Mouse (Mus musculus): ENCODE results near the gene Sdk1. TPM values are rescaled to one million over a fixed set of nuclear protein-coding genes. Genes with fewer than 3 reads are reported as not detected.

Sdk1 gene
- polyA plus RNA-seq, 1 experiment from 2014 or later = 1.3 TPM

DNA sequence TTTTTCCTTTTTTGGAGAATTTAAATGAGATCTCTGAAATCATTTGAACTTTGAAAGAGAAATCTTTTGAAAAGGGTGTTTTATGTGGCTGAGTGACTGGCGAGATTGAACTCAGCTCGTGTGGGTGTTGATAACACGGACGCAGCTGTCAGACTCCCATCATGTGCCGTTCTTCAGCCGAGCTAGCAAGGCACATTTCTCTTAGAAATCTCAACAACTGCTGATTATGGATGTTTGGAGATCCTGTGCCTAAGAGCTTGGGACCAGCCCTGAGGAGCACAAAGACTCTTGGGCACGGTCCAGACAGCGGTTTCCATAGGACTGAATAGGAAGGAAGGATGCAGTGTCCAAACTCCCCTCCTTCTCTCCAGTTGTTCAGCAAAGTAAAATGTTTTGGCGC lies 648.5 kb downstream of the Sdk1 start:
- ATAC-seq = no peak
- 17% methylated on average over 9 of the region's 9 CpGs for WGBS
- Histone ChIP-seq H3K27ac (ENCODE audit: low read length) (no peak overlapping the region), H3K9me3 (ENCODE audit: control insufficient read depth, low read length) (no peaks in the 10 kb centered on the region), H3K4me1 (replicated peaks; ENCODE audit: control insufficient read depth, insufficient read depth, low read length) (peaks cover 28% of the 10 kb centered on the region), H3K4me2 (ENCODE audit: low read length) (no peak overlapping the region), H3K4me3 (replicated peaks; ENCODE audit: low read length) (no peak overlapping the region), H3K9ac (replicated peaks; ENCODE audit: low read depth, low read length) (no peak overlapping the region), H3K36me3 (ENCODE audit: control insufficient read depth, insufficient read depth) (no peaks in the 10 kb centered on the region), H3K27me3 (replicated peaks; ENCODE audit: control insufficient read depth, insufficient read depth, low read length) (0 out of 2 replicates have a peak, but pooled peaks cover 2% of the 10 kb centered on the region)

GRCm38 (mm10) chr5:141896402-141896801 lies 655.1 kb downstream of the Sdk1 start:
- no peak for ATAC-seq
- Histone ChIP-seq H3K9ac (replicated peaks; ENCODE audit: low read depth, low read length) (no peak overlapping the region), H3K27ac (ENCODE audit: low read length) (no peak overlapping the region), H3K4me3 (replicated peaks; ENCODE audit: low read length) (no peak overlapping the region), H3K4me1 (replicated peaks; ENCODE audit: control insufficient read depth, insufficient read depth, low read length) (no peaks in the 10 kb centered on the region), H3K4me2 (ENCODE audit: low read length) (no peak overlapping the region), H3K36me3 (ENCODE audit: control insufficient read depth, insufficient read depth) (no peaks in the 10 kb centered on the region), H3K9me3 (ENCODE audit: control insufficient read depth, low read length) (no peaks in the 10 kb centered on the region; the same call in 1 of the 2 replicates), H3K27me3 (replicated peaks; ENCODE audit: control insufficient read depth, insufficient read depth, low read length) (no peaks in the 10 kb centered on the region)
- 86% methylated on average over 8 of the region's 8 CpGs for WGBS

DNA sequence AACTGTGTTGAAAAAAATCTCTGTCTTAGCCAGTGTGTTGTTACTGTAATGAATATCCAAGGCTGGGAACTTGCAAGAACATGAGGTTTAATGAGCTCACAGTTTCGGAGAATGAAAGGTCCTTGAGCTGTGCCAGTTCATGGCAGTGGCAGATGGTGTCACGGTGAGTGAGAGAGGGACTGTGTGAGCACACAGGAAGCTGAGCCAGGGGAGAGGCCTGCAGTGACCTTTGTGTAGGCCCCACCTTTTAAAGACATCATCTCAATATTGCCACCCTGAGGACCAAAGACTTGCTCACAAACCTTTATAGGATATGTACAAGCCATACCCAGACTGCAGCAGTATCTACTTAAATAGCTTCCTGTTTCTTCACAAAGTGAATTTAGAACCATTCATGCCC lies 656.2 kb downstream of the Sdk1 start:
- H3K4me1 ChIP-seq (replicated peaks; ENCODE audit: control insufficient read depth, insufficient read depth, low read length) = no peaks in the 10 kb centered on the region
- 52% methylated on average over 2 of the region's 2 CpGs for WGBS
- H3K9ac ChIP-seq (replicated peaks; ENCODE audit: low read depth, low read length) = no peak overlapping the region
- no peaks in the 10 kb centered on the region; the same call in 1 of the 2 replicates for H3K9me3 ChIP-seq (ENCODE audit: control insufficient read depth, low read length)
- H3K27ac ChIP-seq (ENCODE audit: low read length) = no peak overlapping the region
- ATAC-seq = no peak
- H3K27me3 ChIP-seq (replicated peaks; ENCODE audit: control insufficient read depth, insufficient read depth, low read length) = no peaks in the 10 kb centered on the region
- H3K36me3 ChIP-seq (ENCODE audit: control insufficient read depth, insufficient read depth) = no peaks in the 10 kb centered on the region
- H3K4me3 ChIP-seq (replicated peaks; ENCODE audit: low read length) = no peak overlapping the region
- H3K4me2 ChIP-seq (ENCODE audit: low read length) = no peak overlapping the region

GRCm38 (mm10) chr5:141899751-141900150 lies 658.5 kb downstream of the Sdk1 start:
- no peaks in the 10 kb centered on the region for H3K27me3 ChIP-seq (replicated peaks; ENCODE audit: control insufficient read depth, insufficient read depth, low read length)
- H3K4me1 ChIP-seq (replicated peaks; ENCODE audit: control insufficient read depth, insufficient read depth, low read length) = no peaks in the 10 kb centered on the region
- no peak overlapping the region for H3K4me2 ChIP-seq (ENCODE audit: low read length)
- no peaks in the 10 kb centered on the region; the same call in 1 of the 2 replicates for H3K9me3 ChIP-seq (ENCODE audit: control insufficient read depth, low read length)
- H3K9ac ChIP-seq (replicated peaks; ENCODE audit: low read depth, low read length) = no peak overlapping the region
- ATAC-seq = no peak
- no peaks in the 10 kb centered on the region for H3K36me3 ChIP-seq (ENCODE audit: control insufficient read depth, insufficient read depth)
- no peak overlapping the region for H3K27ac ChIP-seq (ENCODE audit: low read length)
- no peak overlapping the region for H3K4me3 ChIP-seq (replicated peaks; ENCODE audit: low read length)
- WGBS = 86% methylated on average over 7 of the region's 7 CpGs

DNA sequence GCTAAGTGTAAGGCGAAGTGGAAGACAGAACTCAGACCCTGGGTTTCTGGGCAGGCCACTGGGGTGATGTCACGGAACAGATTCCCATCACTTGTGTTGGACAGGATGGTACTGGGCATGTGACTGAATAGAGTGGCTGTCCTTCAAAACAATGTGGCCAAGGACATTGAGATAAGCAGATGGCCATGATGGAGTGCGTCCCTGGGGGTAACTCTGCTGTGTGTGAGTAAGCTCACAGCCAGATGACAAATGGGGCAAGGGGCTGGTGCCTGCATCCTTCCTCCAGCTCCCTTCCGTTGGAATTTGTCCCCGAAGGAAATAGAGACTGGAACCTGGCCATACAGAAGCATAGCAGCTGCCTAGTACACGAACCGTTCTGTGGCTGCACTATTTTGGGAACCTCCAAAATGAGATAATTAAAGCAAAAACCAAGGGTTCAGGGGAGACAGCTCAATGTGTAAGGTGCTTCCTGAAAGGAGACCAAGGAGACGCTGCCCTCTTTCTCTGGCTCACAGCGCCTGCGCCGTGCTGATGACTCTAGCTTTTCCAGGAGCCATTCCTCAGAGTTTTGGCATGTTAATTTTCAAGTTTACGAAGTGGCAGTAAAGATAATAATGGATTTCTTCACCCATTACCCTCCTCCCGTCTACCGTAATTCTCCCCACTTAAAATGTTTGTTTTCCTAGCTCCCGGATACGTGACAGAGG lies 661.4 kb downstream of the Sdk1 start:
- H3K4me1 ChIP-seq (replicated peaks; ENCODE audit: control insufficient read depth, insufficient read depth, low read length) = no peaks in the 10 kb centered on the region
- no peak overlapping the region for H3K27ac ChIP-seq (ENCODE audit: low read length)
- no peak for ATAC-seq
- no peaks in the 10 kb centered on the region for H3K27me3 ChIP-seq (replicated peaks; ENCODE audit: control insufficient read depth, insufficient read depth, low read length)
- H3K36me3 ChIP-seq (ENCODE audit: control insufficient read depth, insufficient read depth) = no peaks in the 10 kb centered on the region
- H3K9ac ChIP-seq (replicated peaks; ENCODE audit: low read depth, low read length) = no peak overlapping the region
- no peak overlapping the region for H3K4me3 ChIP-seq (replicated peaks; ENCODE audit: low read length)
- no peak overlapping the region for H3K4me2 ChIP-seq (ENCODE audit: low read length)
- WGBS = 72% methylated on average over 16 of the region's 16 CpGs
- H3K9me3 ChIP-seq (ENCODE audit: control insufficient read depth, low read length) = no peaks in the 10 kb centered on the region; the same call in 1 of the 2 replicates

DNA sequence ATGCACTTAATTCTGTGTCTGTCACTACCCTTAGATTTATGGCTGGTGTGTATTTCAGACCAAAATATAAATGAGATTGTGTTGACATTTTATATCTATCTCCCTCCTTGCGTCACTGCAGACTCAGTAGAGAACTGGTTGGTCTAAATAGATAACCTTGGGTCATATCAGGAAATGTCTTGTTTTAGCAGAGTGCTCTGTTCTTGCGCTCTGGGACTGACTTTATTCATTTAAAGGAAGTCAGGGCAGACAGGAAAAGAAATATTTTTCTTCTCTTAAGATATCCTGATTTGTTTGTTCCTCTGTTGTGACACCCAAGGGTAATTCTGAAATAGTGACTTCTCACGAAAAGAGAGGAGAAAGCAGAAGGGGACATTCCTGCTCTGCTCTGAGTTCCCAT lies 669.2 kb downstream of the Sdk1 start:
- Histone ChIP-seq H3K27me3 (replicated peaks; ENCODE audit: control insufficient read depth, insufficient read depth, low read length) (no peaks in the 10 kb centered on the region), H3K9me3 (ENCODE audit: control insufficient read depth, low read length) (no peaks in the 10 kb centered on the region), H3K4me3 (replicated peaks; ENCODE audit: low read length) (no peak overlapping the region), H3K36me3 (ENCODE audit: control insufficient read depth, insufficient read depth) (no peaks in the 10 kb centered on the region), H3K9ac (replicated peaks; ENCODE audit: low read depth, low read length) (no peak overlapping the region), H3K4me1 (replicated peaks; ENCODE audit: control insufficient read depth, insufficient read depth, low read length) (peaks cover 8% of the 10 kb centered on the region), H3K4me2 (ENCODE audit: low read length) (no peak overlapping the region), H3K27ac (ENCODE audit: low read length) (no peak overlapping the region)
- WGBS = 78% methylated on average over 3 of the region's 3 CpGs
- no peak for ATAC-seq

GRCm38 (mm10) chr5:141910886-141911285 lies 669.6 kb downstream of the Sdk1 start:
- WGBS = 56% methylated on average over 8 of the region's 8 CpGs
- Histone ChIP-seq H3K4me3 (replicated peaks; ENCODE audit: low read length) (no peak overlapping the region), H3K9ac (replicated peaks; ENCODE audit: low read depth, low read length) (no peak overlapping the region)

GRCm38 (mm10) chr5:141912881-141913280 lies 671.6 kb downstream of the Sdk1 start:
- no peak overlapping the region for H3K27ac ChIP-seq (ENCODE audit: low read length)
- no peak for ATAC-seq
- peaks cover 8% of the 10 kb centered on the region for H3K4me1 ChIP-seq (replicated peaks; ENCODE audit: control insufficient read depth, insufficient read depth, low read length)
- H3K9ac ChIP-seq (replicated peaks; ENCODE audit: low read depth, low read length) = no peak overlapping the region
- H3K27me3 ChIP-seq (replicated peaks; ENCODE audit: control insufficient read depth, insufficient read depth, low read length) = no peaks in the 10 kb centered on the region
- no peaks in the 10 kb centered on the region for H3K36me3 ChIP-seq (ENCODE audit: control insufficient read depth, insufficient read depth)
- 20% methylated on average over 7 of the region's 7 CpGs for WGBS
- no peak overlapping the region for H3K4me3 ChIP-seq (replicated peaks; ENCODE audit: low read length)
- no peaks in the 10 kb centered on the region for H3K9me3 ChIP-seq (ENCODE audit: control insufficient read depth, low read length)
- H3K4me2 ChIP-seq (ENCODE audit: low read length) = no peak overlapping the region

More at GRCm38 (mm10) chr5:141910886-141911285, 669.6 kb downstream of the Sdk1 start:
- Histone ChIP-seq H3K4me2 (ENCODE audit: low read length) (no peak overlapping the region), H3K27ac (ENCODE audit: low read length) (no peak overlapping the region), H3K36me3 (ENCODE audit: control insufficient read depth, insufficient read depth) (no peaks in the 10 kb centered on the region), H3K9me3 (ENCODE audit: control insufficient read depth, low read length) (no peaks in the 10 kb centered on the region), H3K27me3 (replicated peaks; ENCODE audit: control insufficient read depth, insufficient read depth, low read length) (no peaks in the 10 kb centered on the region), H3K4me1 (replicated peaks; ENCODE audit: control insufficient read depth, insufficient read depth, low read length) (peaks cover 8% of the 10 kb centered on the region)
- no peak for ATAC-seq

GRCm38 (mm10) chr5:141916954-141917353 lies 675.7 kb downstream of the Sdk1 start:
- ATAC-seq = no peak
- Histone ChIP-seq H3K9me3 (ENCODE audit: control insufficient read depth, low read length) (no peaks in the 10 kb centered on the region), H3K4me2 (ENCODE audit: low read length) (no peak overlapping the region), H3K36me3 (ENCODE audit: control insufficient read depth, insufficient read depth) (no peaks in the 10 kb centered on the region), H3K27me3 (replicated peaks; ENCODE audit: control insufficient read depth, insufficient read depth, low read length) (no peaks in the 10 kb centered on the region), H3K4me1 (replicated peaks; ENCODE audit: control insufficient read depth, insufficient read depth, low read length) (peaks cover 8% of the 10 kb centered on the region), H3K4me3 (replicated peaks; ENCODE audit: low read length) (no peak overlapping the region), H3K27ac (ENCODE audit: low read length) (no peak overlapping the region), H3K9ac (replicated peaks; ENCODE audit: low read depth, low read length) (no peak overlapping the region)
- WGBS = 19% methylated on average over 2 of the region's 2 CpGs

DNA sequence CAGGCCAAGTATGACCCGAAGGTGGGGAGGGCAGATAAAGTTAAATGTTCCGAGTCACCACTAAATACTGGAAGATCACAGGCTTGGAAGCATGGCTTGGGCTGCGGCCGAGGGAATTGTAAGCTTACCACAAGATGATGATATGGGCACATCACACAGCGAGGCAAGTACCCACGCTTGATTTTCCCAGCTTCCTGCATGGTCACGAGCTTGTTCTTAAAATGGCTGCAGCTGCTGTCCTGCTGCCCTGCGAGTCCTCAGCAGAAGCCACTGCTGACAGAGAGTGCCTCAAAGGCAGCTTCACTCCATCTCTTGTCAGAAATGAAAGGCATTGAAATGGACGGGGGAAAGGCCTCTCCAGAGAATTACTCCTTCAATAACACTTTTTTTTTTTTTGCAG lies 697.7 kb downstream of the Sdk1 start:
- H3K36me3 ChIP-seq (ENCODE audit: control insufficient read depth, insufficient read depth) = no peaks in the 10 kb centered on the region
- H3K27me3 ChIP-seq (replicated peaks; ENCODE audit: control insufficient read depth, insufficient read depth, low read length) = no peaks in the 10 kb centered on the region
- H3K27ac ChIP-seq (ENCODE audit: low read length) = no peak overlapping the region
- no peak overlapping the region for H3K4me2 ChIP-seq (ENCODE audit: low read length)
- WGBS = 80% methylated on average over 9 of the region's 9 CpGs
- H3K4me3 ChIP-seq (replicated peaks; ENCODE audit: low read length) = no peak overlapping the region
- no peaks in the 10 kb centered on the region for H3K9me3 ChIP-seq (ENCODE audit: control insufficient read depth, low read length)
- ATAC-seq = no peak
- no peaks in the 10 kb centered on the region for H3K4me1 ChIP-seq (replicated peaks; ENCODE audit: control insufficient read depth, insufficient read depth, low read length)
- H3K9ac ChIP-seq (replicated peaks; ENCODE audit: low read depth, low read length) = no peak overlapping the region

Data from forebrain, embryonic 16.5 days (tissue).